Mouse (Mus musculus): ENCODE results near the gene Hs6st1.

- TF ChIP-seq POLR2A (IDR thresholded peaks at IDR 0.05; ENCODE audit: insufficient read depth, low read length) (no peak), CTCF (IDR thresholded peaks at IDR 0.05; ENCODE audit: low read depth, low read length) (no peak)
Measured at GRCm38 (mm10) chr1:36059959-36060953, 7.9 kb upstream of the Hs6st1 start.

Data from ES-Bruce4 (cell line).